Mouse (Mus musculus) c-Kit-positive CD71-negative TER-119-negative erythroid progenitor cells, embryonic 14.5 days (primary cell): ENCODE results near the gene Cd80.

Experiments used
- DNase-seq: peaks from one replicate; pipeline ENCODE4 v3.0.0-alpha.2; 2013; ENCODE audit warnings: low read depth

The Cd80 gene

DNA sequence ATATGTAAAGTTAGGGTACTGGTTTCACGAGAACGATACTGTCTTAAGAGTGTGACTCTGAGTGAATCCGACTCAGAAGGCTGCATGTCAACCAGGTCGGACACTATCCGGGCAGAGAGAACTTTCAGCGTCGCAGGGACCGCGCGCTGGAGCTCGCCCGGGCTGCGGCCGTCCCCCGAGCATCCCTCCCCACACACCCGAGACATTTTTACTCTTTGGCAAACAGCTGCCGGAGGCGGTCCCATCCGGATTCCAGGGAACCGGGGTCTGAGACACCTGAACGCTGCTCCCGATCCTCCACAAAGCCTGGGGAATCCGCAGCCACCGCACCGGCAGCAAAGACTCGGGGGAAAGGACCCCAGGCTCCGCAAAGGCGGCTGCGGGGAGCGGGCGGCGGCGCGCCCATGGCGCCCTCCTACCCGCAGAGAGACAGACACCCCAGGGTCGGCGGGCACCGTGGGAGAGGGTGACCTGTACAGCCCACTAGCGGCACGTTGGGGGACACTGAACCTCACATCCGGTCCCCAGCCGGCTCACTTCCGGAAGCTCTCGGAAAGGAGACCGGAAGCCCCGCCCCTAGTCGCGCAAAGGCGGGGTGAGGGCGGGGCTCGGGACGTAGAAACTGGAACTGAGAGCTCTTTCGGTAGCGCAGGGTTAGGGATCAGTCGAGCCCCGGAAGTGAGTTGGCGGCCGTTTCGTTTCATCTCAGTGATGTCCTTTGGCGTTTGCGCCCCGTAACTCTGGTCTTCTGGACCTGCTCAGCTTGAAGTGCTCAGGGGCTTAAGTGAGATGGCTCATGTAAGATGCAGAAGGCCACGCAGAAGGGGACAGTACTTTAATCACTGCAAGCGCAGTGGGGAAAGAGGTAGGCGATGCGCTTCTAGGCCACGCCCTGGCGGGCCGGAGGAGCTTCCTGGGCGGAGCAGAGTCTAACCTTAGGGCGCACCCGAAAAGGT is 67.0 kb downstream of the Cd80 start, which contains the start of gene Timmdc1:
Gene Timmdc1 (minus strand): TSS at position 535 of the 956 bp plus-strand sequence.
- DNase-seq: peak; percentile 95

- no peak for DNase-seq
Observed at GRCm38 (mm10) chr16:38526264-38526663, 70.9 kb downstream of the Cd80 start.

- DNase-seq: no peak
Observed at GRCm38 (mm10) chr16:38536544-38537146, 81.3 kb downstream of the Cd80 start.

- no peak for DNase-seq
Observed at GRCm38 (mm10) chr16:38538716-38539380, 83.5 kb downstream of the Cd80 start.
